Mouse (Mus musculus) heart, postnatal 0 days (tissue): Measurements from ENCODE around the gene Tomm5. TPM values are rescaled to one million over a fixed set of nuclear protein-coding genes. Genes with fewer than 3 reads are reported as not detected.
"Not testable (repeated sequence)": the region's sequence is repeated elsewhere in the genome, so short reads cannot be mapped to it uniquely, and the experiment has no call there.

Source experiments
- ATAC-seq: fragments of 200-750 bp; cut with Nextera tagmentation; 2 replicates; pipeline ENCODE4 v1.8.0; 2017; ENCODE audit warnings: low read depth, moderate number of reproducible peaks, moderate library complexity; ENCODE audit not compliant: insufficient read depth
- DNase-seq: peaks from one replicate; pipeline ENCODE4 v3.0.0-alpha.2; 2016; ENCODE audit warnings: low spot score
- H3K27ac ChIP-seq: fragments of 300-500 bp; sonication (generic); 2 replicates; pipeline ENCODE4 v1.5.1; 2014; ENCODE audit warnings: low read depth, mild to moderate bottlenecking
- H3K27me3 ChIP-seq: fragments of 300-500 bp; sonication (generic); 2 replicates; pipeline ENCODE4 v1.6.1; 2014; ENCODE audit warnings: low read length, mixed read lengths; ENCODE audit not compliant: control insufficient read depth, insufficient read depth
- H3K36me3 ChIP-seq: fragments of 300-500 bp; sonication (generic); replicated peaks from 2 replicates; pipeline ENCODE4 v1.6.1; 2014; ENCODE audit warnings: low read length, mixed read lengths; ENCODE audit not compliant: control insufficient read depth, insufficient read depth
- H3K4me1 ChIP-seq: fragments of 300-500 bp; sonication (generic); 2 replicates; pipeline ENCODE4 v1.6.1; 2014; ENCODE audit warnings: antibody characterized with exemption; ENCODE audit not compliant: control insufficient read depth, insufficient read depth
- H3K4me2 ChIP-seq: fragments of 300-500 bp; sonication (generic); 2 replicates; pipeline ENCODE4 v1.6.1; 2014; ENCODE audit warnings: low read depth, mild to moderate bottlenecking, low read length, moderate library complexity
- H3K4me3 ChIP-seq: fragments of 300-500 bp; sonication (generic); 2 replicates; pipeline ENCODE4 v1.5.1; 2014; ENCODE audit warnings: low read depth, low read length
- H3K9ac ChIP-seq: fragments of 300-500 bp; sonication (generic); replicated peaks from 2 replicates; pipeline ENCODE4 v1.6.1; 2014; ENCODE audit warnings: low read depth, low read length, mixed read lengths
- H3K9me3 ChIP-seq: fragments of 300-500 bp; sonication (generic); replicated peaks from 2 replicates; pipeline ENCODE4 v1.6.1; 2016; ENCODE audit warnings: low read length; ENCODE audit not compliant: control insufficient read depth
- CTCF ChIP-seq: IDR thresholded peaks from 2 replicates; pipeline ENCODE4 v1.5.1; 2016; ENCODE audit warnings: antibody characterized with exemption, control low read depth, low read depth
- EP300 ChIP-seq: IDR thresholded peaks from 2 replicates; pipeline ENCODE4 v1.6.1; 2016; ENCODE audit warnings: antibody characterized with exemption, low read depth
- WGBS: fragments of 180-500 bp; shearing (Covaris S2); extraction: QIAGEN DNeasy Blood & Tissue Kit; methylation state at CpG from one replicate; pipeline ENCODE4 v1.1.7; 2014; 5-methylcytosine and 5-hydroxymethylcytosine counted together
- polyA plus RNA-seq: library from polyadenylated mRNA; unstranded; fragments of >200 nt; fragmentation: Nextera tagmentation; extraction: Ambion mirVana; gene quantifications from 2 replicates; pipeline ENCODE4 v1.2.1, GENCODE M21; 2015
- total RNA-seq: library from RNA; depleted of rRNA; stranded (reverse); fragments of >200 nt; gene quantifications from 2 replicates; pipeline ENCODE4 v1.2.3, GENCODE M21; 2014; ENCODE audit warnings: low replicate concordance

The Tomm5 gene
- total and polyA plus RNA-seq, 2 experiments from 2014 or later = 305 to 353 TPM

DNA sequence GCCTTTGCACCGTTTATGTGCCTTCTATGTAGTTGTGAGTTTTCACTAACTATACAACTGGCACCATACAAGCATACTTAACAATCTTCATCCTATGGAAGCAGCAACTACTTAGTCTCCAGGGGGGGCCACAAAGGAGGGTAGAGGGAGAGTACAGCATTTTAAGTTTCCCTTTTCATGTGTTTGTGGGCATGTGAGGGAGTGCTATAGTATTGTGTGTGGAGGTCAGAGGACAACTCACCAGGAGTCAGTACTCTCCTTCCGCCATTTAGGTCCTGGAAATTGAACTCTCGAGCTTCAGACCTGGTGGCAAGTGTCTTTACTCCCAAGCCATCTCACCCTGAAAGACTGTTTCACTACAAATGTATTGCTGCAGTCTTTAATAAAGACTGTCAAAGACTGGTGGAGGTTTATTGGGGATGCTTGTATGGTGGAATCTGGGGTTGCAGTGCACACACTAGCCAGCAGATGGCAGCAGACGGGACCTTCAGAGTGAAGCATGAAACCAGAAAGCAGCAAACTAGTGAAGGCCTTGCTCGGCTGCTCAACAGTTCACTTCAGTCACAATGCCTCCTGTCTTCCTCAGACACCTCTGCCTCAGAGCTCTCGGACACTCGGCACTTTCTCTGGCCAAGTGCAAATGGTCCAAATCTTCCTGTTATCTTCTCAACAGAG lies 10.6 kb downstream of the Tomm5 start:
- no peaks in the 10 kb centered on the region for H3K4me1 ChIP-seq
- H3K27me3 ChIP-seq = no peaks in the 10 kb centered on the region
- DNase-seq = peak; percentile 76
- H3K4me2 ChIP-seq = no peak overlapping the region
- no peak overlapping the region for H3K4me3 ChIP-seq
- 17% methylated on average over 7 of the region's 7 CpGs for WGBS
- H3K27ac ChIP-seq = no peak overlapping the region
- H3K9me3 ChIP-seq = no peaks in the 10 kb centered on the region
- ATAC-seq = peak; percentile 44; the same call in 1 of the 2 replicates
- 0 out of 2 replicates have a peak, but pooled peaks cover 10% of the 10 kb centered on the region for H3K36me3 ChIP-seq
- no peak overlapping the region for H3K9ac ChIP-seq
- TF ChIP-seq CTCF (peak; percentile 94), EP300 (no peak)

DNA sequence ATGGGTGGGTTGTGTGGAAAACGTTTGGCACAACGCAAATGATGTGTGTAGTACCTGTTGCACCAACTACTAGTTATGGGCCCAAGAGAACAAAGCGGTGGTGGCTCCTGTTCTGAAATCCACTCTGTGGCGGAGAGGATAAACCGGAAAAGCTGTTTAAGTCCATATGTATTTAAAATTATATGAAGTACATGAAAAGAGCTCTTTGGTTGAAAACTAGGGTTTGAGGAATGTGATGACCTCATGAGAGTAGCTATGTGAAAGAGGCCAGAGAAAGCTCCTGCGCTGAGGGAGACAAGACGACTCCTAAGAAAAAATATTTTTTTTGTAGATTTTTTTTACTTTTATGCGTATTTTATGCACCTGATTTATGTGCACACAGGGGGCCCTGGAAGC lies 23.0 kb downstream of the Tomm5 start:
- Histone ChIP-seq H3K4me2 (peak overlapping the region; percentile 90), H3K4me1 (peaks cover 15% of the 10 kb centered on the region; the same call in 1 of the 2 replicates), H3K9ac (peak overlapping the region; percentile 81; the same call in 1 of the 2 replicates), H3K9me3 (no peaks in the 10 kb centered on the region), H3K4me3 (peak overlapping the region; percentile 80), H3K36me3 (no peaks in the 10 kb centered on the region), H3K27me3 (no peaks in the 10 kb centered on the region), H3K27ac (peak overlapping the region; percentile 40)
- 37% methylated on average over 8 of the region's 8 CpGs for WGBS
- ATAC-seq (no peak), DNase-seq (no peak)
- no peak for TF ChIP-seq EP300
- TF ChIP-seq CTCF = no peak

DNA sequence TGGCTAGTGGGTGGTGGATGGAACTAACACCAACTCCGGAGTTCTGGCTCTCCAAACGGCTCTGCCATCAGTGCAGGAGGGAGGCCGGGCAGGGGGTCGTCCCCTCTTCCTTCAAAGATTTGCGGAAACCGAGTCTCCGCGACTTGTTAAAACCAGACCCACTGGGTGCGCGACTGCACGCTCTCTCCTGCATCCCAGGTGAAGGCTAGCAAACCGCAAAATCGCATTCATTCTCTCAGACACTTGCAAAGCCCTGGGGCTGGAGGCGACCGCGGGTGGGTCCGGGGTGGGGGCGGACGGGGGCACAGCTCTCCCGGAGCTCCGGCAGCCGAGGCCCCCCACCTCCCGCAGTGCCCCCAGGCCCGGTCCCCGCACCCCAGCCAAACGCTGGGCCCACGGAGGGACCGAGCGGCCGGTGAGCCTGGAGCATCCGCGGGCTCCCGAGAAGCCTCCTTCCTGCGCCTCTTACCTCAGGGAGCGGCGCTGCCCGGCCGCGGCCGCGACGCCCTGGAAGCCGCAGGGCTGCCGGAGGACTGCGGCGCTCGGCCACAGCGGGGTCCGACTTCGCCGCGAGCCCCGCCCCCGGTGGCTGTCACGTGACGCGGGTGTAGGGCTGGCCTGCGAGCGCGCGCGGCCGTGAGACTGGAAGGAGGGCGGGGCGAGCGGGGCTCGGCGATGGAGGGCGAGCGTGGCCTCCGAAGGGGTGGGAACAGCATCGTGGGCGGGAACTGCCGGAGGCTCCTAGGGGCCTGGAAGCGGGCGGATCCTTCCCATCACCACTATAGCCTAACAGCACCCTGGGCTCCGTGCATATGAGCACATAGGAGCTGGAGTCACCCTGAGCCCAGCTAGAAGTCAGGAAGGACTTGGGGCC lies 23.7 kb downstream of the Tomm5 start, which contains the start of gene Fbxo10:
Fbxo10 (minus strand) TSS at position 584 of the 874 bp plus-strand sequence.
- ATAC-seq = peak; percentile 97
- peak within 1 kb of the TSS; percentile 69 for H3K27ac ChIP-seq
- H3K27me3 ChIP-seq = no peaks in the 10 kb centered on the region
- no peaks in the 10 kb centered on the region for H3K36me3 ChIP-seq
- TF ChIP-seq EP300 = no peak
- no peak for TF ChIP-seq CTCF
- peak; percentile 94 for DNase-seq
- peak within 1 kb of the TSS; percentile 81 for H3K9ac ChIP-seq
- H3K4me2 ChIP-seq = peak within 1 kb of the TSS; percentile 90
- H3K9me3 ChIP-seq = no peaks in the 10 kb centered on the region
- peak within 1 kb of the TSS; percentile 80 for H3K4me3 ChIP-seq
- WGBS = under 1% methylated on average over 73 of the region's 77 CpGs
- H3K4me1 ChIP-seq = peaks cover 15% of the 10 kb centered on the region; the same call in 1 of the 2 replicates

DNA sequence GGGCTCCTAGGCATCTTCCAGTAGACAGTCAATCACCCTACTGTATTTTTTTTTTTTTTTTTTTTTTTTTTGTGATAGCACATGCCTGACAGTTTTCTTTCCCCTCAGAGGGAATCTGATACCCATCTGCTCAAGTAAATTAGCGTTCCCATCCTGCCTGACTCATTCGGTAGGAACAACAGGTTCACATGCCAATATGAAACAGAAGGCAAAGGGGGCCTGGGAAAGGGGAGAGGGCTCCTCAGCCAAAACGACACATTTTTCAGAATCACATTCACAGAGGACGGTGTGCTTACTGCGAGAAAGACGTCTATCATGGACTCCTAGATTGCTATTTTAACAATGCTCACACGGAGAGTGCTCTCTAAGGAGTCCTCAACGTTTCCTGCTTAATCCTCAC lies 24.4 kb downstream of the Tomm5 start:
- H3K36me3 ChIP-seq = no peaks in the 10 kb centered on the region
- peak overlapping the region; percentile 90 for H3K4me2 ChIP-seq
- 3% methylated on average over 8 of the region's 8 CpGs for WGBS
- ATAC-seq (no peak), DNase-seq (no peak)
- TF ChIP-seq EP300 (no peak), CTCF (no peak)
- peak overlapping the region; percentile 80 for H3K4me3 ChIP-seq
- peaks cover 15% of the 10 kb centered on the region; the same call in 1 of the 2 replicates for H3K4me1 ChIP-seq
- no peaks in the 10 kb centered on the region for H3K9me3 ChIP-seq
- H3K27ac ChIP-seq = peak overlapping the region; percentile 69; the same call in 1 of the 2 replicates
- no peaks in the 10 kb centered on the region for H3K27me3 ChIP-seq
- peak overlapping the region; percentile 81 for H3K9ac ChIP-seq

DNA sequence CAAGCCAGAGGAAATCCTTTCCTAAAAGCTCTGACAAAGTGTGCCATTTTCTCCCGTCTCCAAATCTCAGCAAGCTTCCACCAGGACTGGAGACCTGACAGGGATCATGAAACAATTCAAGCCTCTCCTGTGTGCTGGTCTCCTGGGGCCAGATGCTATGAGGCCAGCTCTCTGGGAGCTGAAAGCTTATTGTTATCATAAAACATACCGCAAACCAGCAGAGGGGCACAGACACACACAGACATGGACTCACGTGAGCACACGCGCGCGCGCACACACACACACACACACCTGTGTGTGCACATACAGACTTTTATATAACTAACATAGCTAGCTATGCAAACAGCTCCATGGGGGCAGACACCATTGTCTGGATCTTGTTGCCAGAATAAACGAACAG lies 25.0 kb downstream of the Tomm5 start:
- DNase-seq = no peak
- 57% methylated on average over 9 of the region's 9 CpGs for WGBS
- Histone ChIP-seq H3K27me3 (no peaks in the 10 kb centered on the region), H3K9me3 (no peaks in the 10 kb centered on the region; the same call in 1 of the 2 replicates), H3K36me3 (no peaks in the 10 kb centered on the region), H3K9ac (peak overlapping the region; percentile 81; the same call in 1 of the 2 replicates), H3K4me3 (peak overlapping the region; percentile 80), H3K4me1 (peaks cover 15% of the 10 kb centered on the region; the same call in 1 of the 2 replicates), H3K4me2 (peak overlapping the region; percentile 90), H3K27ac (peak overlapping the region; percentile 53)
- ATAC-seq = no peak
- TF ChIP-seq CTCF = 0 out of 2 replicates have a peak, but pooled peaks have one; percentile 2
- no peak for TF ChIP-seq EP300

DNA sequence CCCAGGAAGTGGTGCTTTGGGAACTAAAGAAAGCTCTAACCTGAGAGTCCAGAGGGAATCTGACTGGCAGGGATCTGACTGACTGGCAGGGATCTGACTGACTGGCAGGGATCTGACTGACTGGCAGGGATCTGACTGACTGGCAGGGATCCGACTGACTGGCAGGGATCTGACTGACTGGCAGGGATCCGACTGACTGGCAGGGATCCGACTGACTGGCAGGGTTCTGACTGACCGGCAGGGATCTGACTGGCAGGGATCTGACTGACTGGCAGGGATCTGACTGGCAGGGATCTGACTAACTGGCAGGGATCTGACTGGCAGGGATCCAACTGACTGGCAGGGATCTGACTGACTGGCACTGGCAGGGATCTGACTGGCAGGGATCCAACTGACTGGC lies 26.9 kb downstream of the Tomm5 start:
- 86% methylated on average over 4 of the region's 4 CpGs for WGBS

More for the DNA sequence above, 26.9 kb downstream of the Tomm5 start:
- not testable (repeated sequence) for H3K4me2 ChIP-seq, H3K27me3 ChIP-seq, DNase-seq, H3K4me3 ChIP-seq, H3K27ac ChIP-seq, H3K36me3 ChIP-seq, ATAC-seq, H3K9me3 ChIP-seq, H3K9ac ChIP-seq
- peaks cover 15% of the 10 kb centered on the region; the same call in 1 of the 2 replicates for H3K4me1 ChIP-seq
